Mouse (Mus musculus): ENCODE results near the gene Gbp9. TPM values are rescaled to one million over a fixed set of nuclear protein-coding genes. Genes with fewer than 3 reads are reported as not detected.
"Not testable (repeated sequence)": the region's sequence is repeated elsewhere in the genome, so short reads cannot be mapped to it uniquely, and the experiment has no call there.

The Gbp9 gene
- polyA plus RNA-seq, 1 experiment from 2014 or later, result 0.95 TPM

DNA sequence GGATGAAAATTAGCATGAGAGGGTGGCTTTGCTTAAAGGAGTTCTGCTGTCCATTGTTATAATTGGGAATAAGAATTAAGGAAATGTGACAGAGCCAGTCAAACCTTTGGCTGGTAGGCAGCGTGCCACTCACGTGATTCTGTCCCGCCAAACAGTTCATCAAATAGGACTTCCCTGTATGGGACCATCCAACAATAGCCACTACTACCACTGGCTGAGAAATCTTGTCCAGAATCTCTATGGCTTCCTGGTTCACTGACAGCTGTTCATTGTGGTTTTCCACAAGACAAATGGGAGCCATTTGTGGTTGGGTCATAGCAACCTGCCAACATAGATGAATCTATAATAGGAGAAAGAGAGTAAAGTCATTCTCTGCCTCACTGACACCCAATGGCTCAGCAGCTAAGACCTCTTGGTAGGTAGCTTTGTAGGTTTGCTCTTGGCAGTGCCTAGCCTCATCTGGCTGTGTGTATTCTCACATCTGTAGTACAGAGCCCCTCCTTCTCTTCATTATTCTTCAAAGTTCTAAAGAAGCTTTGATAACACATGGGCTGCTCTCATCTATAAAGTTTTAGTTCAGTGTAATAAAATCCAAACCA, 2.5 kb downstream of the Gbp9 start:
- ATAC-seq (ENCODE audit: insufficient read depth, low FRiP score, low TSS enrichment); H3K4me2 ChIP-seq (ENCODE audit: low read depth); H3K27me3 ChIP-seq (ENCODE audit: control insufficient read depth, insufficient read depth, low read length); DNase-seq (ENCODE audit: low spot score); H3K9ac ChIP-seq (ENCODE audit: low read length); H3K36me3 ChIP-seq (ENCODE audit: control insufficient read depth, insufficient read depth, low read length); H3K4me1 ChIP-seq (ENCODE audit: control insufficient read depth, insufficient read depth, low read length); H3K4me3 ChIP-seq (ENCODE audit: low read depth, low read length); H3K9me3 ChIP-seq (ENCODE audit: control insufficient read depth, low read length); H3K27ac ChIP-seq (ENCODE audit: low read depth, low read length): not testable (repeated sequence)
- 84% methylated on average over 3 of the region's 3 CpGs for WGBS

GRCm38 (mm10) chr5:105121731-105122130, 17.6 kb downstream of the Gbp9 start:
- H3K27ac ChIP-seq (ENCODE audit: low read depth, low read length); H3K9ac ChIP-seq (ENCODE audit: low read length); H3K4me1 ChIP-seq (ENCODE audit: control insufficient read depth, insufficient read depth, low read length); H3K4me3 ChIP-seq (ENCODE audit: low read depth, low read length); H3K36me3 ChIP-seq (ENCODE audit: control insufficient read depth, insufficient read depth, low read length); H3K4me2 ChIP-seq (ENCODE audit: low read depth); H3K27me3 ChIP-seq (ENCODE audit: control insufficient read depth, insufficient read depth, low read length); H3K9me3 ChIP-seq (ENCODE audit: control insufficient read depth, low read length); ATAC-seq (ENCODE audit: insufficient read depth, low FRiP score, low TSS enrichment); DNase-seq (ENCODE audit: low spot score): not testable (repeated sequence)
- WGBS, result 85% methylated on average over 6 of the region's 6 CpGs

- 88% methylated on average over 2 of the region's 2 CpGs for WGBS
- Histone ChIP-seq H3K9ac (ENCODE audit: low read length) (no peak overlapping the region), H3K4me3 (ENCODE audit: low read depth, low read length) (no peak overlapping the region), H3K4me1 (ENCODE audit: control insufficient read depth, insufficient read depth, low read length) (no peaks in the 10 kb centered on the region), H3K36me3 (ENCODE audit: control insufficient read depth, insufficient read depth, low read length) (no peaks in the 10 kb centered on the region), H3K4me2 (ENCODE audit: low read depth) (no peak overlapping the region), H3K27me3 (ENCODE audit: control insufficient read depth, insufficient read depth, low read length) (no peaks in the 10 kb centered on the region), H3K9me3 (ENCODE audit: control insufficient read depth, low read length) (no peaks in the 10 kb centered on the region), H3K27ac (ENCODE audit: low read depth, low read length) (no peak overlapping the region)
- ATAC-seq (ENCODE audit: insufficient read depth, low FRiP score, low TSS enrichment) (no peak), DNase-seq (ENCODE audit: low spot score) (no peak)
Observed at GRCm38 (mm10) chr5:105115740-105116139, 23.6 kb downstream of the Gbp9 start.

DNA sequence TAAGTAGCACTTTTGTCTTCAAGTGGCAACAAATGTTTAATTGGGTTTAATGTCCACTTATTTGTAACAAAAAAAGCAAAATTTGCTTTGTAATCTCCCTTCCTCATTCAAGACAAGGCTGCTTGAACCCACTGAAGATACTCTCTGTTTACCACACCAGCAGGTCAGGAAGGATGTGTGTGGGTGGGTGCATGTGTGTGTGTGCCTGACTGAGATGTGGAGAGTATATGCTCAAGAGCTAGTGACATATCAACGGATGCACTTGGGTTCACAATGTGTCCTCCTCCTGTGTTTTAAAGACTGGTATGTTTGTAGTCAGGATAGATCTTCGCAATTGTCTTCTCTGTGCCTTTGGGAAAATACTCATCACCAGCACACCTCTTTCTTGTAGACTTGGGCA, 24.6 kb downstream of the Gbp9 start:
- H3K27ac ChIP-seq (ENCODE audit: low read depth, low read length), result no peak overlapping the region
- 85% methylated on average over 2 of the region's 2 CpGs for WGBS
- H3K9me3 ChIP-seq (ENCODE audit: control insufficient read depth, low read length), result no peaks in the 10 kb centered on the region
- no peaks in the 10 kb centered on the region for H3K4me1 ChIP-seq (ENCODE audit: control insufficient read depth, insufficient read depth, low read length)
- H3K9ac ChIP-seq (ENCODE audit: low read length), result no peak overlapping the region
- ATAC-seq (ENCODE audit: insufficient read depth, low FRiP score, low TSS enrichment) (no peak), DNase-seq (ENCODE audit: low spot score) (no peak)
- no peak overlapping the region for H3K4me3 ChIP-seq (ENCODE audit: low read depth, low read length)
- no peak overlapping the region for H3K4me2 ChIP-seq (ENCODE audit: low read depth)
- no peaks in the 10 kb centered on the region for H3K27me3 ChIP-seq (ENCODE audit: control insufficient read depth, insufficient read depth, low read length)
- no peaks in the 10 kb centered on the region for H3K36me3 ChIP-seq (ENCODE audit: control insufficient read depth, insufficient read depth, low read length)

GRCm38 (mm10) chr5:105113656-105114055, 25.7 kb downstream of the Gbp9 start:
- Histone ChIP-seq H3K9me3 (ENCODE audit: control insufficient read depth, low read length) (no peaks in the 10 kb centered on the region), H3K27me3 (ENCODE audit: control insufficient read depth, insufficient read depth, low read length) (no peaks in the 10 kb centered on the region), H3K4me3 (ENCODE audit: low read depth, low read length) (no peak overlapping the region), H3K4me1 (ENCODE audit: control insufficient read depth, insufficient read depth, low read length) (no peaks in the 10 kb centered on the region), H3K36me3 (ENCODE audit: control insufficient read depth, insufficient read depth, low read length) (no peaks in the 10 kb centered on the region), H3K4me2 (ENCODE audit: low read depth) (no peak overlapping the region), H3K27ac (ENCODE audit: low read depth, low read length) (no peak overlapping the region), H3K9ac (ENCODE audit: low read length) (no peak overlapping the region)
- ATAC-seq (ENCODE audit: insufficient read depth, low FRiP score, low TSS enrichment) (no peak), DNase-seq (ENCODE audit: low spot score) (no peak)
- 92% methylated on average over 5 of the region's 5 CpGs for WGBS

GRCm38 (mm10) chr5:105110271-105110852, 29.0 kb downstream of the Gbp9 start:
- not testable (repeated sequence) for H3K4me3 ChIP-seq (ENCODE audit: low read depth, low read length); H3K27me3 ChIP-seq (ENCODE audit: control insufficient read depth, insufficient read depth, low read length); H3K9me3 ChIP-seq (ENCODE audit: control insufficient read depth, low read length); H3K36me3 ChIP-seq (ENCODE audit: control insufficient read depth, insufficient read depth, low read length); ATAC-seq (ENCODE audit: insufficient read depth, low FRiP score, low TSS enrichment); H3K27ac ChIP-seq (ENCODE audit: low read depth, low read length); H3K4me2 ChIP-seq (ENCODE audit: low read depth); H3K4me1 ChIP-seq (ENCODE audit: control insufficient read depth, insufficient read depth, low read length); H3K9ac ChIP-seq (ENCODE audit: low read length)
- peak; percentile 11 for DNase-seq (ENCODE audit: low spot score)
- 35% methylated on average over 4 of the region's 4 CpGs for WGBS

- not testable (repeated sequence) for H3K27ac ChIP-seq (ENCODE audit: low read depth, low read length); H3K9ac ChIP-seq (ENCODE audit: low read length); ATAC-seq (ENCODE audit: insufficient read depth, low FRiP score, low TSS enrichment); H3K4me2 ChIP-seq (ENCODE audit: low read depth); H3K4me1 ChIP-seq (ENCODE audit: control insufficient read depth, insufficient read depth, low read length); H3K9me3 ChIP-seq (ENCODE audit: control insufficient read depth, low read length); H3K36me3 ChIP-seq (ENCODE audit: control insufficient read depth, insufficient read depth, low read length); H3K4me3 ChIP-seq (ENCODE audit: low read depth, low read length); H3K27me3 ChIP-seq (ENCODE audit: control insufficient read depth, insufficient read depth, low read length)
- peak; percentile 12 for DNase-seq (ENCODE audit: low spot score)
- 35% methylated on average over 1 of the region's 1 CpGs for WGBS
Observed at GRCm38 (mm10) chr5:105109775-105110174, 29.6 kb downstream of the Gbp9 start.

GRCm38 (mm10) chr5:105105689-105106088, 33.6 kb downstream of the Gbp9 start:
- H3K4me3 ChIP-seq (ENCODE audit: low read depth, low read length); H3K27ac ChIP-seq (ENCODE audit: low read depth, low read length); H3K27me3 ChIP-seq (ENCODE audit: control insufficient read depth, insufficient read depth, low read length); DNase-seq (ENCODE audit: low spot score); H3K36me3 ChIP-seq (ENCODE audit: control insufficient read depth, insufficient read depth, low read length); ATAC-seq (ENCODE audit: insufficient read depth, low FRiP score, low TSS enrichment); H3K9ac ChIP-seq (ENCODE audit: low read length); H3K9me3 ChIP-seq (ENCODE audit: control insufficient read depth, low read length); H3K4me1 ChIP-seq (ENCODE audit: control insufficient read depth, insufficient read depth, low read length); H3K4me2 ChIP-seq (ENCODE audit: low read depth): not testable (repeated sequence)
- 79% methylated on average over 2 of the region's 2 CpGs for whole genome bisulfite sequencing

DNA sequence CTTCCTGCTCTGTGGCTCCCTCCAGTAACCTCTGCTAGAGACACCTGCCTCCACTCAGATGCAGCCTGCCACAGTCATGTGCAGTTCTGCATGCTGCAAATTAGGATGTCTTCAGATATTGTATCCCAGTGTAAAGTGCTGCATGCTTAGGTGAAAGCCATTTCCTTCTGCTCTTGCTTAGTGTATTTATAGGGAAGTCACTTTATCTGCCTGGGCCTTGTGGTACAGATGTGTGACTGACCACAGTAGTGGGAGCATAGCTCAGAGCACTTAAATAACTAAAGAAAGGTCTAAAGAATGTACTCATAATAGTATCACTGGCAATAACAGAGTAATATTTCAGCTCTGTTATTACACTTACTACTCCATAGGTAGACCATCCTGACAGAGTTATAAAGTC, 57.4 kb downstream of the Gbp9 start:
- no peaks in the 10 kb centered on the region for H3K36me3 ChIP-seq (ENCODE audit: control insufficient read depth, insufficient read depth, low read length)
- no peaks in the 10 kb centered on the region for H3K4me1 ChIP-seq (ENCODE audit: control insufficient read depth, insufficient read depth, low read length)
- no peak overlapping the region for H3K4me2 ChIP-seq (ENCODE audit: low read depth)
- DNase-seq (ENCODE audit: low spot score) (no peak), ATAC-seq (ENCODE audit: insufficient read depth, low FRiP score, low TSS enrichment) (no peak)
- H3K27me3 ChIP-seq (ENCODE audit: control insufficient read depth, insufficient read depth, low read length), result no peaks in the 10 kb centered on the region
- H3K9ac ChIP-seq (ENCODE audit: low read length), result no peak overlapping the region
- H3K9me3 ChIP-seq (ENCODE audit: control insufficient read depth, low read length), result no peaks in the 10 kb centered on the region
- H3K4me3 ChIP-seq (ENCODE audit: low read depth, low read length), result no peak overlapping the region
- H3K27ac ChIP-seq (ENCODE audit: low read depth, low read length), result no peak overlapping the region

All from neural tube, embryonic 11.5 days (tissue).